Mouse (Mus musculus) midbrain, embryonic 14.5 days (tissue): Measurements from ENCODE around the gene Clba1. TPM values are rescaled to one million over a fixed set of nuclear protein-coding genes. Genes with fewer than 3 reads are reported as not detected.
A peak's percentile ranks its signal among the peaks of the same experiment; 100 is the strongest.

ENCODE experiments used
- ATAC-seq: fragments of 200-750 bp; cut with Nextera tagmentation; 2 replicates; pipeline ENCODE4 v1.8.0; 2017; ENCODE audit warnings: moderate number of reproducible peaks, moderate library complexity; ENCODE audit not compliant: low FRiP score, low TSS enrichment
- DNase-seq: peaks from one replicate; pipeline ENCODE4 v3.0.0-alpha.2; 2015
- H3K27ac ChIP-seq: fragments of 300-500 bp; sonication (generic); replicated peaks from 2 replicates; pipeline ENCODE4 v1.5.1; 2014; ENCODE audit warnings: mild to moderate bottlenecking, low read depth, low read length, moderate library complexity
- H3K27me3 ChIP-seq: fragments of 300-500 bp; sonication (generic); 2 replicates; pipeline ENCODE4 v1.6.1; 2014; ENCODE audit warnings: low read length, control low read depth, mixed read lengths; ENCODE audit not compliant: control insufficient read depth, insufficient read depth
- H3K36me3 ChIP-seq: fragments of 300-500 bp; sonication (generic); 2 replicates; pipeline ENCODE4 v1.6.1; 2014; ENCODE audit warnings: low read length, control low read depth; ENCODE audit not compliant: control insufficient read depth, insufficient read depth
- H3K4me1 ChIP-seq: fragments of 300-500 bp; sonication (generic); 2 replicates; pipeline ENCODE4 v1.6.1; 2014; ENCODE audit warnings: mild to moderate bottlenecking, antibody characterized with exemption, low read length, control low read depth; ENCODE audit not compliant: control insufficient read depth, insufficient read depth
- H3K4me2 ChIP-seq: fragments of 300-500 bp; sonication (generic); 2 replicates; pipeline ENCODE4 v1.6.1; 2014; ENCODE audit warnings: mild to moderate bottlenecking, low read length, moderate library complexity
- H3K4me3 ChIP-seq: fragments of 300-500 bp; sonication (generic); replicated peaks from 2 replicates; pipeline ENCODE4 v1.5.1; 2014; ENCODE audit warnings: low read depth, low read length
- H3K9ac ChIP-seq: fragments of 300-500 bp; sonication (generic); replicated peaks from 2 replicates; pipeline ENCODE4 v1.6.1; 2014; ENCODE audit warnings: mild to moderate bottlenecking, low read length, moderate library complexity
- H3K9me3 ChIP-seq: fragments of 300-500 bp; sonication (generic); 2 replicates; pipeline ENCODE4 v1.6.1; 2016; ENCODE audit warnings: low read length, control low read depth, mixed read lengths; ENCODE audit not compliant: control insufficient read depth
- WGBS: fragments of 180-500 bp; shearing (Covaris S2); extraction: QIAGEN DNeasy Blood & Tissue Kit; methylation state at CpG from one replicate; pipeline ENCODE4 v1.1.7; 2014; 5-methylcytosine and 5-hydroxymethylcytosine counted together
- polyA plus RNA-seq: library from polyadenylated mRNA; unstranded; fragments of >200 nt; fragmentation: Nextera tagmentation; extraction: Ambion mirVana; gene quantifications from 2 replicates; pipeline ENCODE4 v1.2.1, GENCODE M21; 2014

Clba1 gene
- 21.4 and 23.1 TPM in 2 replicates for polyA plus RNA-seq

GRCm38 (mm10) chr12:112808587-112809364 is at the start of gene Clba1:
TSS of gene Clba1 (plus strand) at chr12:112808937.
- peak within 1 kb of the TSS; percentile 67 for H3K9ac ChIP-seq
- peak; percentile 91 for ATAC-seq
- H3K36me3 ChIP-seq: peaks cover 16% of the 10 kb centered on the region
- H3K27me3 ChIP-seq: no peaks in the 10 kb centered on the region
- H3K4me1 ChIP-seq: peaks cover 15% of the 10 kb centered on the region
- peak within 1 kb of the TSS; percentile 68 for H3K4me3 ChIP-seq
- under 1% methylated on average over 64 of the region's 64 CpGs for WGBS
- H3K27ac ChIP-seq: peak within 1 kb of the TSS; percentile 83
- DNase-seq: peak; percentile 98
- H3K9me3 ChIP-seq: no peaks in the 10 kb centered on the region
- peak within 1 kb of the TSS; percentile 98 for H3K4me2 ChIP-seq

DNA sequence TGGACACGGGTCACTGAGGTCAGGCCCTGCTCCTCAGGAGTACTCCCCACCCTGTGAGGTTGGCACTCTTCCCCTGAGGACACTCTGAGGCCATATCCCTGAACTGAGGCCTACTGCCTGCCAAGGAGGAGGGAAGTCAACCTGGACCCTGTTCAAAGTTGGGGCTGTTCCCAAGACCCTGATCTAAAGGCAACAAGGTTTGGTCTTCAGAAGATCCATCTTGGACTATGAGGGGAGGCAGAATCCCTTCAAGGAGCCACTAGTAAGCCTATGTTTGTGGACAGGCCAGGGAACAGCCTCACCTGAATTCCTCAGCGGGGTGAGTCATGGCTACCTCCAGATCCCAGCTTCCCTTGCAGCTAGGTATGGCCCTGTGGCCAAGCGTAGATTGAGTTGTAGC is 49.3 kb upstream of the Clba1 start:
- DNase-seq: no peak
- no peak overlapping the region for H3K27ac ChIP-seq
- H3K36me3 ChIP-seq: no peaks in the 10 kb centered on the region
- 87% methylated on average over 3 of the region's 3 CpGs for WGBS
- no peak overlapping the region for H3K4me2 ChIP-seq
- no peaks in the 10 kb centered on the region for H3K4me1 ChIP-seq
- H3K27me3 ChIP-seq: no peaks in the 10 kb centered on the region
- no peaks in the 10 kb centered on the region for H3K9me3 ChIP-seq
- H3K9ac ChIP-seq: no peak overlapping the region
- ATAC-seq: no peak
- H3K4me3 ChIP-seq: no peak overlapping the region

DNA sequence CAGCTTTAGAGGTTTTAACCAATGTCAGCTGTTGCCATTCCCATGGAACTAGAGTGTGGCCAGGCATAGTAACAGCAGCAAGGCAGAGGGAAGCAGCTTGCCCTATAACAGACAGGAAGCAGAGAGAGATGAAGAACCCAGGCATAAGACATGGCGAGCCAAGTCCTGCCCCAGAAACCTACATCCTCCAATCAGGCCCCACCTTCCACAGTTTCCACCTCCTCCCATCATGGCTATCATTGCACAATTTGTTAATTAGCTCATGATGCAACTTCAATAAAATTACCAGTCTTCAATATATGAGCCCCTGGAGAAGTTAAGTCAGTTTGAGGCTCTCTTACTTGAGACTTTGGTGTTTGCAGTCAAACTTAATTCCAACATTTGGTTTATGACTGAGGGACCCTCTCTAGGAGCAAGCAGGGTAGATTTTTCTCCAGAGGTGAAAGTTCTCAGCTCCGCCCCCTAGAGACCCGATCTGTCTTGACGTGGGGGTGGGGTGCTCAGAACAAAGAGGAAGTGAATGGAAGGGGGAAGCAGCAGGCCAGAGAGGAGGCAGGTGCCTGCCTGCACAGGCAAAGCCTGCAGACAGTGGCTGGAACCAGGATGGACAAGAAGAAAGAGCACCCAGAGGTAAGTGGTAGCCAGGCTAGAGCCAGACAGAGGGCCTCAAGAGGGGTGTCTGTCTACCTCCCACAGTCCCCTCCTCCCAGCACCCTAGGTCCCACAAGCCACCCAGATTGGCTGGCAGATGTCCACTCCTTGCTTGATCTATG is 48.4 kb upstream of the Clba1 start, which contains the start of gene Pld4:
TSS of gene Pld4 (plus strand) at position 502 of the 773 bp plus-strand sequence.
- no peak within 1 kb of the TSS for H3K4me3 ChIP-seq
- 46% methylated on average over 4 of the region's 4 CpGs for WGBS
- H3K36me3 ChIP-seq: no peaks in the 10 kb centered on the region
- H3K4me2 ChIP-seq: no peak within 1 kb of the TSS
- H3K9ac ChIP-seq: no peak within 1 kb of the TSS
- no peaks in the 10 kb centered on the region for H3K27me3 ChIP-seq
- no peaks in the 10 kb centered on the region for H3K9me3 ChIP-seq
- H3K27ac ChIP-seq: no peak within 1 kb of the TSS
- ATAC-seq (no peak), DNase-seq (no peak)
- no peaks in the 10 kb centered on the region for H3K4me1 ChIP-seq

DNA sequence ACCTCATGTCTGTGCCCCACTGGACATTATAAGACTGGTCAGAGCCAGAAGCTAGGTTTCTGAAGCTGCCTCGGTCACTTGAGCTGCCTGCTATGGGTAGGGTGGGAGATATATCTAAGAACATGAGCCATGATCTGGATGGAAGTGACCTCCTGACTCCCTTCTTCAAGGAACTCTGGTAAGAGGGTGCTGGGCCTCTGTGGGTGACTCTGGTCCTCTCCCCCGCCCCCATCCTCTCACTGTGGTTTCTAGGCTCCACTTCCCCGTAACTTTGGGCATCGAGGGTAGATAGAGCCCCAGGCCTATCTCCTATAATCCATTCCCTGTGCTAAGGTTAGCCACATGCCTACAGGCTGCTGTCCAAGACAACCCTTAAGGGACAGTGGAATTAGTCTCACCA is 47.3 kb upstream of the Clba1 start:
- no peak overlapping the region for H3K4me2 ChIP-seq
- DNase-seq (no peak), ATAC-seq (no peak)
- 90% methylated on average over 4 of the region's 4 CpGs for WGBS
- H3K4me1 ChIP-seq: no peaks in the 10 kb centered on the region
- no peak overlapping the region for H3K4me3 ChIP-seq
- no peaks in the 10 kb centered on the region for H3K36me3 ChIP-seq
- H3K9me3 ChIP-seq: no peaks in the 10 kb centered on the region
- no peak overlapping the region for H3K27ac ChIP-seq
- no peaks in the 10 kb centered on the region for H3K27me3 ChIP-seq
- no peak overlapping the region for H3K9ac ChIP-seq

DNA sequence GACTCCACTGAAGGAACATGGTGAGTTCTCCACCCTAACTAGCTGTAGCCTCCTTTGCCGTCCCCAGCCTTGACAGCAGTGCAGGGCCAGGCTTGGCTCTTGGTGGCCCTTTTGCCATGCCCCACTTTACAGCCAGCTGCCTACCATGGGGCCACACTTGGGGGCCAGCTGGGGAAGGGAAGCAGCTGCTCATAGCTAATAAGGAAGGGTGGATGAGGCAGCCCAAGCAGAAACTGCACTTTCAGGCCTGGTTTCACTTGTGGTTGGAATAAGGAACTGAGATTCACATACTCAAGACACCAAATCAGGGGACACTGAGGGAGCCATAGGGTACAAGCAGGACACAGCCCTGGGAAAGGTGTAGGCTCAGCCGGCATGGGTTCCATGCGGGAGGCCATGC is 46.7 kb upstream of the Clba1 start:
- Histone ChIP-seq H3K36me3 (no peaks in the 10 kb centered on the region), H3K27me3 (no peaks in the 10 kb centered on the region), H3K9ac (no peak overlapping the region), H3K4me2 (no peak overlapping the region), H3K4me3 (no peak overlapping the region), H3K27ac (no peak overlapping the region), H3K9me3 (no peaks in the 10 kb centered on the region), H3K4me1 (no peaks in the 10 kb centered on the region)
- WGBS: 85% methylated on average over 3 of the region's 3 CpGs
- no peak for DNase-seq
- no peak for ATAC-seq

- no peak overlapping the region for H3K27ac ChIP-seq
- WGBS: 81% methylated on average over 4 of the region's 4 CpGs
- no peak for DNase-seq
Observed at GRCm38 (mm10) chr12:112763176-112763575, 45.6 kb upstream of the Clba1 start.

DNA sequence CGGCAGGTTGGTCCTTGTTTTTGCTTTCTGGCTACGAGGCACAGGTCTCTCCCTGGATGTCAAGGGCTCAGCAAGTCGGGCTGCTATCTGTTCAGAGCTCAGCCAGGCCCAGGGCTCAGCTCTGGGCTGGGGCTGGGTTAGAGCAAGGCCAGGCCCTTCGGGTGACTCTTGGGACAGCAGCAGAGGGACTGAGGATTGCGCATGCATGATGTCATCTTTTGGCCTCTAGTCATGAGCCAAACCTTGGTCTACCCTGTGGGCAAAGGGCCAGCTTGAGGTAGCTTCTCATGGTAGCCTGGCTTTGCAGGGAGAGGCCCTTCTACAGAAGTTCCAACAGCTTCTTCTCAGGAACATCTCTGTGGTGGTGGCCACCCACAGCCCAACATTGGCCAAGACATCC is 44.6 kb upstream of the Clba1 start:
- ATAC-seq: no peak
- Histone ChIP-seq H3K27me3 (no peaks in the 10 kb centered on the region), H3K9ac (no peak overlapping the region), H3K36me3 (no peaks in the 10 kb centered on the region), H3K4me3 (no peak overlapping the region), H3K27ac (no peak overlapping the region), H3K9me3 (no peaks in the 10 kb centered on the region), H3K4me2 (no peak overlapping the region), H3K4me1 (no peaks in the 10 kb centered on the region)
- no peak for DNase-seq
- 80% methylated on average over 5 of the region's 5 CpGs for WGBS

More at GRCm38 (mm10) chr12:112763176-112763575, 45.6 kb upstream of the Clba1 start:
- no peaks in the 10 kb centered on the region for H3K9me3 ChIP-seq
- no peak for ATAC-seq
- no peaks in the 10 kb centered on the region for H3K4me1 ChIP-seq
- no peak overlapping the region for H3K4me3 ChIP-seq
- no peak overlapping the region for H3K9ac ChIP-seq
- no peak overlapping the region for H3K4me2 ChIP-seq
- no peaks in the 10 kb centered on the region for H3K27me3 ChIP-seq
- no peaks in the 10 kb centered on the region for H3K36me3 ChIP-seq

DNA sequence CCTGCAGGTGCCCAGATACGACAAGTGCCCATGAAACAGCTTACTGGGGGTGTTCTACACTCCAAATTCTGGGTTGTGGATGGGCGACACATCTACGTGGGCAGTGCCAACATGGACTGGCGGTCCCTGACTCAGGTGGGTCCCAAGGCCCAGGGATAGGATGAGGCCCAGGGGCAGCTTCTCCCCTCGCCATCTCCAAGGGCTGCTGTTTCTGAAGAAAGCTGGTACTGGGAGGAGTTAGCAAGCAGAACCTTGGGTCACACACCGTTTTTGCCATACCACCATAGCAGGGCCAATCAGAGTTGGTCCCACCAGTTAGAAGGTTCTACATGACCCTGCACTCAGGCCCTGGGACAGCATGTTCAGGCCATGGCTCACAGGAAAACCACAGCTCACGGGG is 43.7 kb upstream of the Clba1 start:
- H3K4me3 ChIP-seq: no peak overlapping the region
- no peaks in the 10 kb centered on the region for H3K4me1 ChIP-seq
- no peak overlapping the region for H3K27ac ChIP-seq
- ATAC-seq (no peak), DNase-seq (no peak)
- H3K36me3 ChIP-seq: no peaks in the 10 kb centered on the region
- H3K9ac ChIP-seq: no peak overlapping the region
- 88% methylated on average over 7 of the region's 7 CpGs for WGBS
- H3K4me2 ChIP-seq: no peak overlapping the region
- no peaks in the 10 kb centered on the region for H3K9me3 ChIP-seq
- no peaks in the 10 kb centered on the region for H3K27me3 ChIP-seq
